In genomic region chr16:42456335-42456984, GRCm38 (mm10) we compare ENCODE assay signal across 21 mouse cellular contexts.
A peak's percentile ranks its signal among the peaks of the same experiment; 100 is the strongest.
DNase-seq lines count a peak whose midpoint lies in the region; ATAC-seq lines count a peak whose summit lies in the region.
"Had no signal": no experiment of that assay in that cellular context is flagged by ENCODE, and none has a peak within 500 bp of the region (broad histone marks: within the 10 kb centered on the region; RNA-seq: fewer than 3 reads in every experiment).

No protein-coding gene starts in this region.

- ATAC-seq in liver, embryonic 12.5 days, result no peak
- ATAC-seq in hematopoietic stem cell, adult 5-6 weeks (replicated peaks in 1 of 2; ENCODE audit: insufficient read depth in 1 of 2, low FRiP score in 2 of 2, low TSS enrichment in 1 of 2, low read depth in 1 of 2, poor library complexity in 2 of 2, severe bottlenecking in 2 of 2), result peak; percentile 94 to 95
- ATAC-seq: CD4-positive, CD25-positive, alpha-beta regulatory T cell, adult 4 months; forebrain, postnatal 0 days had no signal

- no peaks in the 10 kb centered on the region; the same call in 1 of the 2 replicates for H3K27me3 ChIP-seq in liver, embryonic 12.5 days (replicated peaks)
- H3K27me3 ChIP-seq: embryonic facial prominence, embryonic 12.5 days; liver, embryonic 15.5 days; midbrain, embryonic 12.5 days had no signal

- no peaks in the 10 kb centered on the region for H3K4me1 ChIP-seq in liver, embryonic 12.5 days
- H3K4me1 ChIP-seq: embryonic facial prominence, embryonic 12.5 days; liver, embryonic 15.5 days had no signal

- WGBS in liver, embryonic 12.5 days (ENCODE audit: insufficient replicate concordance), result 17% methylated on average over 8 of the region's 8 CpGs

- intact Hi-C loops in left cerebral cortex, postnatal 36 days (cut with DNase I), result no loop called here

- DNase-seq in liver, result peak; percentile 3
- peak; percentile 16 for DNase-seq in lung, postnatal 14 days
- DNase-seq in gastrocnemius, postnatal 4 days (ENCODE audit: low spot score in 2 of 2), result no peak
- no peak for DNase-seq in Muller cell, postnatal 12 days (ENCODE audit: inconsistent ontology term)
- no peak for DNase-seq in left cerebral cortex, postnatal 36 days (ENCODE audit: low spot score in 2 of 2)
- DNase-seq: adrenal gland, adult 8-10 months; cerebellum, adult 11-12 months; cerebellum, postnatal 36 days; forebrain, postnatal 0 days; gastrocnemius, adult 2 months; right cerebral cortex, postnatal 25 days had no signal

- H3K9ac ChIP-seq in liver, embryonic 12.5 days, result no peak overlapping the region
- H3K9ac ChIP-seq: embryonic facial prominence, embryonic 12.5 days; forebrain, postnatal 0 days; liver, embryonic 15.5 days; midbrain, embryonic 12.5 days had no signal

- H3K27ac ChIP-seq in liver, embryonic 12.5 days, result no peak overlapping the region
- H3K27ac ChIP-seq: embryonic facial prominence, embryonic 12.5 days; gastrocnemius, adult 2 months; layer of hippocampus, adult 2 months; left cerebral cortex, adult 2 months; liver, embryonic 15.5 days; midbrain, embryonic 12.5 days; stomach, postnatal 0 days had no signal

- no peaks in the 10 kb centered on the region for H3K9me3 ChIP-seq in liver, embryonic 12.5 days (replicated peaks)
- H3K9me3 ChIP-seq: embryonic facial prominence, embryonic 12.5 days; G1E; liver, embryonic 15.5 days; midbrain, embryonic 12.5 days had no signal

- H3K4me3 ChIP-seq in liver, embryonic 12.5 days, result no peak overlapping the region
- H3K4me3 ChIP-seq: embryonic facial prominence, embryonic 12.5 days; gastrocnemius, adult 2 months; layer of hippocampus, adult 2 months; left cerebral cortex, adult 2 months; liver, embryonic 15.5 days; midbrain, embryonic 12.5 days had no signal

- no peak overlapping the region for H3K4me2 ChIP-seq in liver, embryonic 12.5 days
- H3K4me2 ChIP-seq: embryonic facial prominence, embryonic 12.5 days; liver, embryonic 15.5 days; midbrain, embryonic 12.5 days had no signal

- H3K36me3 ChIP-seq in liver, embryonic 12.5 days, result no peaks in the 10 kb centered on the region
- H3K36me3 ChIP-seq: embryonic facial prominence, embryonic 12.5 days; G1E; liver, embryonic 15.5 days; midbrain, embryonic 12.5 days had no signal

Comparison
In these comparisons a context has a peak if more than half of its experiments do, and no peak if none do; other contexts are left out.
1. DNase-seq: peak in liver (single experiment) and lung, postnatal 14 days (single experiment); none in gastrocnemius, postnatal 4 days (0 of 2), Muller cell, postnatal 12 days (single experiment) and left cerebral cortex, postnatal 36 days (0 of 2).